26 mouse cellular contexts compared by ENCODE assay signal in the genomic region with DNA sequence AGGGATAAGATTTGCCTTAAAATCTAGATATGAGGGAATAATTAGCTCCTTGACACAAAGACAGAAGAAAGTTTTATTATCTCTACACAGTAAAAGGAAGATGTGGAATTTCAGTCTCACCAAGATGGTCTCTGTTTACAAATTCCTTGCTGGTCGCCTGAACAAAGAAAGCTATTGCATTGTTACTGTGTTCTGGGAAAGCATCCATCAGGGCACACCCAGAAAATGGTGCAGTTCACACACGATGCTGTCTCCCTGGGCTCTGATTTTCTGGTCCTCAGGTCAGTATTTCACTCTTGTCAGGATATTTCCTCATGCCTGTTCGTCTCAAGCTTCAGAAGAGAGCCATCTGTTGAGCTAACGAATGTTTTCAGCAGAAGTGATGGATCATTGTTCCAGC.
DNase-seq lines count a peak whose midpoint lies in the region; ATAC-seq and TF ChIP-seq lines count a peak whose summit lies in the region.
"Had no signal": no experiment of that assay in that cellular context is flagged by ENCODE, and none has a peak within 500 bp of the region (broad histone marks: within the 10 kb centered on the region; RNA-seq: fewer than 3 reads in every experiment).

No protein-coding gene starts in this region.

- peak; percentile 9 to 25 for DNase-seq in lung, adult 18-20 months
- no peak for DNase-seq in lung, postnatal 4 days
- peak; percentile 36 for DNase-seq in lung, postnatal 0 days (ENCODE audit: low spot score)
- DNase-seq in lung, postnatal 25 days (ENCODE audit: low spot score): peak; percentile 48
- no peak for DNase-seq in ovary, postnatal 36 days (ENCODE audit: low spot score)
- no peak for DNase-seq in layer of hippocampus, adult 8-10 months (ENCODE audit: low spot score in 2 of 2)
- DNase-seq: adrenal gland, postnatal 10 days; adrenal gland, postnatal 36 days; cerebellum, adult 11 months; cerebellum, adult 2 months; cerebellum, adult 9-11 months; cerebellum, postnatal 25 days; forebrain, postnatal 0 days; gastrocnemius, postnatal 10 days; gastrocnemius, postnatal 36 days; heart, adult 2 months; heart, postnatal 14 days; heart, postnatal 4 days had no signal

- H3K4me1 ChIP-seq in lung, postnatal 0 days (ENCODE audit: insufficient read depth, low read depth, low read length): no peaks in the 10 kb centered on the region
- H3K4me1 ChIP-seq: embryonic facial prominence, embryonic 12.5 days; embryonic facial prominence, embryonic 15.5 days; heart, embryonic 10.5 days; heart, embryonic 13.5 days had no signal

- no peak overlapping the region for H3K4me3 ChIP-seq in lung, postnatal 0 days (ENCODE audit: low read depth, low read length)
- H3K4me3 ChIP-seq: embryonic facial prominence, embryonic 12.5 days; embryonic facial prominence, embryonic 15.5 days; heart, adult 2 months; heart, embryonic 10.5 days; heart, embryonic 13.5 days had no signal

- H3K9ac ChIP-seq in lung, postnatal 0 days (replicated peaks; ENCODE audit: low read depth): no peak overlapping the region
- H3K9ac ChIP-seq: embryonic facial prominence, embryonic 12.5 days; embryonic facial prominence, embryonic 15.5 days; forebrain, postnatal 0 days; heart, embryonic 13.5 days; hindbrain, embryonic 14.5 days had no signal

- H3K9me3 ChIP-seq in lung, postnatal 0 days (ENCODE audit: low read length): no peaks in the 10 kb centered on the region
- H3K9me3 ChIP-seq: embryonic facial prominence, embryonic 12.5 days; embryonic facial prominence, embryonic 15.5 days; heart, embryonic 10.5 days; heart, embryonic 13.5 days had no signal

- TF ChIP-seq EP300 in lung, postnatal 0 days (IDR thresholded peaks at IDR 0.05): peak; percentile 75

- no peaks in the 10 kb centered on the region for H3K36me3 ChIP-seq in lung, postnatal 0 days (ENCODE audit: insufficient read depth, low read length)
- H3K36me3 ChIP-seq: embryonic facial prominence, embryonic 12.5 days; embryonic facial prominence, embryonic 15.5 days; heart, embryonic 10.5 days; heart, embryonic 13.5 days had no signal

- no peak overlapping the region; the same call in 1 of the 2 replicates for H3K27ac ChIP-seq in lung, postnatal 0 days (ENCODE audit: low read length)
- H3K27ac ChIP-seq: embryonic facial prominence, embryonic 15.5 days; heart, adult 2 months; heart, embryonic 10.5 days; heart, embryonic 13.5 days; hindbrain, embryonic 14.5 days; hindbrain, postnatal 0 days had no signal

- no peaks in the 10 kb centered on the region for H3K27me3 ChIP-seq in lung, postnatal 0 days (replicated peaks; ENCODE audit: insufficient read depth, low read length)
- H3K27me3 ChIP-seq: embryonic facial prominence, embryonic 12.5 days; heart, embryonic 13.5 days; Patski had no signal

- no peak overlapping the region for H3K4me2 ChIP-seq in lung, postnatal 0 days (replicated peaks; ENCODE audit: low read depth, low read length)
- H3K4me2 ChIP-seq: embryonic facial prominence, embryonic 12.5 days; embryonic facial prominence, embryonic 15.5 days; heart, embryonic 13.5 days; hindbrain, embryonic 14.5 days had no signal

- no peak for TF ChIP-seq CTCF in lung, postnatal 0 days (IDR thresholded peaks at IDR 0.05)

- WGBS in lung, postnatal 0 days: 15% methylated on average over 4 of the region's 4 CpGs

- peak; percentile 41 for ATAC-seq in lung, postnatal 0 days
- ATAC-seq: forebrain, embryonic 14.5 days; forebrain, postnatal 0 days; hindbrain, postnatal 0 days; Patski had no signal

Comparison
In these comparisons a context has a peak if more than half of its experiments do, and no peak if none do; other contexts are left out.
1. DNase-seq: peak in lung, adult 18-20 months (2 of 2), lung, postnatal 0 days (single experiment) and lung, postnatal 25 days (single experiment); none in lung, postnatal 4 days (0 of 2), ovary, postnatal 36 days (single experiment) and layer of hippocampus, adult 8-10 months (0 of 2).